Mouse (Mus musculus) brain, embryonic 14.5 days (tissue): ENCODE data around the gene Wfdc6a.

Experiments used
- CTCF ChIP-seq: fragments of 200-500 bp; IDR thresholded peaks from 2 replicates; pipeline ENCODE4 v1.5.1; 2012; ENCODE audit warnings: inconsistent platforms, mild to moderate bottlenecking, moderate library complexity, borderline replicate concordance; ENCODE audit not compliant: insufficient read depth, insufficient read length; ENCODE audit errors: extremely low read depth
- POLR2A ChIP-seq: fragments of 200-500 bp; IDR thresholded peaks from 2 replicates; pipeline ENCODE4 v1.6.1; 2012; ENCODE audit warnings: mild to moderate bottlenecking, inconsistent platforms, borderline replicate concordance; ENCODE audit not compliant: poor library complexity, insufficient read depth, insufficient read length, severe bottlenecking; ENCODE audit errors: extremely low read depth

DNA sequence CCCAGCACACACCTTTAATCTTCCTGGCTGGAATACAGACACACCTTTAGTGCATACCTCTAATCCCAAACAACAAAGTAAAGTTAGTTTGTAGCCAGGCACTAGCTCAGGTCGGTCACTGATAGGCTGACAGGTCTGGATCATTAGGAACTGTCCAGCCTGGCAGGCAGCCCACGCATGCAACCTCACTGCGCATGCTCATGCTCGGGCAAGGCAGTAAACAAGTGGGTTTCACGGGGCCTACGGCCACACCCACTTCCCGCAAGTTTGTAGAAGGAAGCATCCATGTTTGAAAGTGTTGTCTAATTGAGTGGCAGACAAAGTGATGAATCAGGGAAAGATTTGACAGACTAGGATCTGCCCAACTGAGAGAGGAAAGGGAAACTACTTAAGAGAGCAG lies 42.6 kb downstream of the Wfdc6a start:
- TF ChIP-seq CTCF (no peak), POLR2A (no peak)
